Mouse (Mus musculus) ES-E14 (cell line): ENCODE results near the gene Smurf2. TPM values are rescaled to one million over a fixed set of nuclear protein-coding genes. Genes with fewer than 3 reads are reported as not detected.

Source experiments
- DNase-seq: peaks from one replicate; pipeline ENCODE4 v3.0.0-alpha.2; 2013; ENCODE audit warnings: low read depth, low spot score
- H3K27ac ChIP-seq: 2 replicates; pipeline ENCODE4 v1.5.1; 2012; ENCODE audit warnings: low read depth, mild to moderate bottlenecking, low read length, moderate library complexity, mixed read lengths; ENCODE audit not compliant: poor library complexity, insufficient read depth, severe bottlenecking
- H3K36me3 ChIP-seq: 2 replicates; pipeline ENCODE4 v1.6.1; 2012; ENCODE audit warnings: mild to moderate bottlenecking, low read length, moderate library complexity, mixed read lengths; ENCODE audit not compliant: control insufficient read depth, poor library complexity, insufficient read depth, severe bottlenecking
- H3K4me1 ChIP-seq, 2 experiments: fragments of 150-350 bp in 1 of 2; sonication (generic) in 1 of 2; 2 replicates each; pipeline ENCODE4 v1.6.1; 2012; ENCODE audit warnings: low read length in 2 of 2, mild to moderate bottlenecking in 1 of 2, mixed read lengths in 1 of 2; ENCODE audit not compliant: control insufficient read depth in 2 of 2, insufficient read depth in 2 of 2, poor library complexity in 1 of 2
- H3K4me3 ChIP-seq, 2 experiments: fragments of 150-350 bp in 1 of 2; sonication (generic) in 1 of 2; 2 replicates each; pipeline ENCODE4 v1.5.1; 2012; ENCODE audit warnings: low read length in 2 of 2, low read depth in 1 of 2, mild to moderate bottlenecking in 1 of 2, mixed read lengths in 1 of 2; ENCODE audit not compliant: insufficient read depth in 1 of 2, poor library complexity in 1 of 2, severe bottlenecking in 1 of 2
- H3K9ac ChIP-seq: 2 replicates; pipeline ENCODE4 v1.6.1; 2012; ENCODE audit warnings: low read depth, mild to moderate bottlenecking, low read length, mixed read lengths; ENCODE audit not compliant: poor library complexity, insufficient read depth, severe bottlenecking
- H3K9me3 ChIP-seq: fragments of 150-350 bp; sonication (generic); 2 replicates; pipeline ENCODE4 v1.6.1; 2012; ENCODE audit warnings: low read depth, mild to moderate bottlenecking, low read length; ENCODE audit not compliant: control insufficient read depth, insufficient read depth
- CHD2 ChIP-seq: IDR thresholded peaks from 2 replicates; pipeline ENCODE4 v1.6.1; 2014; ENCODE audit warnings: mild to moderate bottlenecking, low read depth, low read length, inconsistent platforms
- HCFC1 ChIP-seq: IDR thresholded peaks from 2 replicates; pipeline ENCODE4 v1.6.1; 2012; ENCODE audit warnings: low read length, inconsistent platforms, borderline replicate concordance; ENCODE audit not compliant: insufficient read depth
- MAFK ChIP-seq: IDR thresholded peaks from 2 replicates; pipeline ENCODE4 v1.6.1; 2014; ENCODE audit warnings: mild to moderate bottlenecking, low read depth, low read length, inconsistent platforms; ENCODE audit not compliant: insufficient read depth
- ZC3H11A ChIP-seq: IDR thresholded peaks from 2 replicates; pipeline ENCODE4 v1.6.1; 2012; ENCODE audit warnings: low read depth, mild to moderate bottlenecking, inconsistent platforms, low read length, borderline replicate concordance
- ZNF384 ChIP-seq: IDR thresholded peaks from 2 replicates; pipeline ENCODE4 v1.6.1; 2012; ENCODE audit warnings: low read depth, low read length, inconsistent platforms
- in situ Hi-C, 2 experiments: fragments of 600-800 bp; cut with MboI; formaldehyde crosslinking; loops; one replicate each; pipeline ENCODE4 v1.15.1; 2025; ENCODE audit warnings: low sequenced_read_pairs in 2 of 2, inconsistent platforms in 1 of 2; ENCODE audit not compliant: unreplicated experiment in 2 of 2
- total RNA-seq: library from RNA; depleted of rRNA; stranded (reverse); fragments of 300-350 nt; gene quantifications from 2 replicates; pipeline ENCODE4 v1.2.3, GENCODE M21; 2012

The Smurf2 gene
- total RNA-seq, 1 experiment = 25.3 TPM

GRCm38 (mm10) chr11:106954566-106954965, 34.1 kb upstream of the Smurf2 start:
- H3K9ac ChIP-seq = no peak overlapping the region
- in situ Hi-C loops = no loop called here
- peaks cover 0 to 4% of the 10 kb centered on the region in 2 experiments; a peak in 1 of 4 replicates for H3K4me1 ChIP-seq
- no peak for DNase-seq
- H3K9me3 ChIP-seq = no peaks in the 10 kb centered on the region
- TF ChIP-seq ZC3H11A (no peak), HCFC1 (no peak)
- H3K27ac ChIP-seq = no peak overlapping the region
- no peak overlapping the region for H3K4me3 ChIP-seq
- no peaks in the 10 kb centered on the region for H3K36me3 ChIP-seq

- no peak for DNase-seq
- Histone ChIP-seq H3K9me3 (no peaks in the 10 kb centered on the region), H3K4me3 (no peak overlapping the region), H3K9ac (no peak overlapping the region), H3K36me3 (no peaks in the 10 kb centered on the region), H3K4me1 (peaks cover 0 to 4% of the 10 kb centered on the region in 2 experiments; a peak in 1 of 4 replicates), H3K27ac (no peak overlapping the region)
- in situ Hi-C loops = no loop called here
- TF ChIP-seq MAFK (no peak), HCFC1 (no peak)
Observed at GRCm38 (mm10) chr11:106954116-106954515, 33.6 kb upstream of the Smurf2 start.

GRCm38 (mm10) chr11:106937306-106937705, 16.8 kb upstream of the Smurf2 start:
- TF ChIP-seq CHD2 = no peak
- TF ChIP-seq MAFK = no peak
- TF ChIP-seq ZC3H11A = no peak
- no peak for TF ChIP-seq HCFC1
- no peak for TF ChIP-seq ZNF384
- Histone ChIP-seq H3K9me3 (no peaks in the 10 kb centered on the region), H3K4me3 (no peak overlapping the region), H3K36me3 (no peaks in the 10 kb centered on the region), H3K27ac (no peak overlapping the region), H3K4me1 (no peaks in the 10 kb centered on the region), H3K9ac (no peak overlapping the region)
- no peak for DNase-seq
- in situ Hi-C loops = no loop called here

- no peaks in the 10 kb centered on the region for H3K9me3 ChIP-seq
- no peak for DNase-seq
- H3K4me3 ChIP-seq = no peak overlapping the region
- H3K27ac ChIP-seq = no peak overlapping the region
- H3K4me1 ChIP-seq = no peaks in the 10 kb centered on the region
- in situ Hi-C loops = no loop called here
- no peak for TF ChIP-seq ZNF384
- H3K9ac ChIP-seq = no peak overlapping the region
- H3K36me3 ChIP-seq = no peaks in the 10 kb centered on the region
Observed at GRCm38 (mm10) chr11:106930366-106930765, 9.9 kb upstream of the Smurf2 start.

- in situ Hi-C loops = no loop called here
- Histone ChIP-seq H3K9me3 (no peaks in the 10 kb centered on the region), H3K27ac (no peak overlapping the region), H3K9ac (no peak overlapping the region), H3K4me3 (no peak overlapping the region), H3K4me1 (no peaks in the 10 kb centered on the region), H3K36me3 (no peaks in the 10 kb centered on the region)
- no peak for TF ChIP-seq HCFC1
- no peak for TF ChIP-seq ZNF384
- TF ChIP-seq MAFK = no peak
- no peak for TF ChIP-seq ZC3H11A
- TF ChIP-seq CHD2 = no peak
- no peak for DNase-seq
Observed at GRCm38 (mm10) chr11:106928935-106929334, 8.4 kb upstream of the Smurf2 start.
